Mouse (Mus musculus) liver, embryonic 14.5 days (tissue): ENCODE measurements around the gene Auts2. TPM values are rescaled to one million over a fixed set of nuclear protein-coding genes. Genes with fewer than 3 reads are reported as not detected.

Experiments
- ATAC-seq: fragments of 200-750 bp; cut with Nextera tagmentation; 2 replicates; pipeline ENCODE4 v1.8.0; 2017; ENCODE audit warnings: moderate number of reproducible peaks, mild to moderate bottlenecking, moderate library complexity; ENCODE audit not compliant: insufficient read depth
- DNase-seq, 3 experiments: peaks; one replicate each; pipeline ENCODE4 v3.0.0-alpha.2; 2012 to 2013; ENCODE audit warnings: low read depth in 3 of 3, low spot score in 3 of 3
- H3K27ac ChIP-seq: fragments of 300-500 bp; sonication (generic); 2 replicates; pipeline ENCODE4 v1.5.1; 2014; ENCODE audit warnings: moderate library complexity, mild to moderate bottlenecking, control low read depth, inconsistent platforms
- H3K27me3 ChIP-seq: fragments of 300-500 bp; sonication (generic); 2 replicates; pipeline ENCODE4 v1.6.1; 2014; ENCODE audit warnings: mild to moderate bottlenecking, low read length, moderate library complexity; ENCODE audit not compliant: control insufficient read depth, insufficient read depth
- H3K36me3 ChIP-seq: fragments of 300-500 bp; sonication (generic); replicated peaks from 2 replicates; pipeline ENCODE4 v1.6.1; 2014; ENCODE audit warnings: low read depth; ENCODE audit not compliant: control insufficient read depth, insufficient read depth
- H3K4me1 ChIP-seq, 2 experiments: fragments of 200-500 bp in 1 of 2; fragments of 300-500 bp in 1 of 2; sonication (generic) in 1 of 2; replicated peaks; 2 replicates each; pipeline ENCODE4 v1.6.1; 2012 to 2014; ENCODE audit warnings: antibody characterized with exemption in 1 of 2, inconsistent platforms in 1 of 2, low read length in 1 of 2; ENCODE audit not compliant: control insufficient read depth in 2 of 2, insufficient read depth in 2 of 2
- H3K4me2 ChIP-seq: fragments of 300-500 bp; sonication (generic); 2 replicates; pipeline ENCODE4 v1.6.1; 2014; ENCODE audit warnings: low read depth, mild to moderate bottlenecking, control low read depth, moderate library complexity
- H3K4me3 ChIP-seq, 2 experiments: fragments of 200-500 bp in 1 of 2; fragments of 300-500 bp in 1 of 2; sonication (generic) in 1 of 2; 2 replicates each; pipeline ENCODE4 v1.5.1; 2012 to 2014; ENCODE audit warnings: low read depth in 2 of 2, low read length in 2 of 2, mild to moderate bottlenecking in 2 of 2, control low read depth in 1 of 2, inconsistent platforms in 1 of 2, moderate library complexity in 1 of 2; ENCODE audit not compliant: insufficient read depth in 1 of 2
- H3K9ac ChIP-seq: fragments of 300-500 bp; sonication (generic); replicated peaks from 2 replicates; pipeline ENCODE4 v1.6.1; 2014; ENCODE audit warnings: mild to moderate bottlenecking, control low read depth, moderate library complexity
- H3K9me3 ChIP-seq: fragments of 300-500 bp; sonication (generic); 2 replicates; pipeline ENCODE4 v1.6.1; 2016; ENCODE audit warnings: low read length, mixed read lengths; ENCODE audit not compliant: control insufficient read depth
- CTCF ChIP-seq: IDR thresholded peaks from 2 replicates; pipeline ENCODE4 v1.5.1; 2016; ENCODE audit warnings: antibody characterized with exemption, low read depth, control low read depth
- EP300 ChIP-seq: IDR thresholded peaks from 2 replicates; pipeline ENCODE4 v1.6.1; 2016; ENCODE audit warnings: antibody characterized with exemption, low read depth
- WGBS: fragments of 180-500 bp; shearing (Covaris S2); extraction: QIAGEN DNeasy Blood & Tissue Kit; methylation state at CpG from one replicate; pipeline ENCODE4 v1.1.7; 2014; ENCODE audit not compliant: insufficient replicate concordance; 5-methylcytosine and 5-hydroxymethylcytosine counted together
- polyA plus RNA-seq, 2 experiments: library from polyadenylated mRNA; depleted of rRNA in 1 of 2; stranded (reverse) in 1 of 2; unstranded in 1 of 2; fragments of >200 nt; fragmentation: Nextera tagmentation in 1 of 2; extraction: Ambion mirVana in 1 of 2; gene quantifications; 2 replicates each; pipeline versions ENCODE4 v1.2.1 to v1.2.3; 2012 to 2014

Gene Auts2
- polyA plus RNA-seq, 2 experiments: 0.77 to 1.6 TPM

DNA sequence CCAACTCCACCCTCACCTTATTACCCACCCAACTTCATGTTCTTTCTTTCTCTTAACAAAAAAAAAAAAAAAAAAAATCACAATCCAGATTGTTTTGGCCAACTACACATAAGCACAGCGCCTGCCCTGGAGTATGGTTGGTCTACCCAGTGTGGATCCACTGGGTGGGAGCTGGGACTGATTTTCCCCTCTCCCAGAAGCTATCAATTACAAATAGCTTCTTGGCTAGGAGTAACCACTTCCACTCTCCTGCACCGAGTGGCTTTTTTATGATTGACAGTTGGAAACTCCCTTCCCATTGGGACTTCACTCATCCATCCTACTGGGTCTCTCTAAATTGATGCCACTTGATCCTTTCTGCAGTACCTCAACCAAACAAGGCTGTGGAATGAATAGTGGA lies 170.5 kb downstream of the Auts2 start:
- Histone ChIP-seq H3K4me1 (peaks cover 0 to 7% of the 10 kb centered on the region in 2 experiments; a peak in 2 of 4 replicates), H3K4me3 (no peak overlapping the region), H3K9ac (no peak overlapping the region), H3K36me3 (no peaks in the 10 kb centered on the region), H3K27ac (no peak overlapping the region), H3K9me3 (no peaks in the 10 kb centered on the region), H3K27me3 (no peaks in the 10 kb centered on the region), H3K4me2 (no peak overlapping the region)
- DNase-seq (no peak), ATAC-seq (no peak)
- 50% methylated on average over 2 of the region's 2 CpGs for WGBS
- TF ChIP-seq EP300 (no peak), CTCF (no peak)

DNA sequence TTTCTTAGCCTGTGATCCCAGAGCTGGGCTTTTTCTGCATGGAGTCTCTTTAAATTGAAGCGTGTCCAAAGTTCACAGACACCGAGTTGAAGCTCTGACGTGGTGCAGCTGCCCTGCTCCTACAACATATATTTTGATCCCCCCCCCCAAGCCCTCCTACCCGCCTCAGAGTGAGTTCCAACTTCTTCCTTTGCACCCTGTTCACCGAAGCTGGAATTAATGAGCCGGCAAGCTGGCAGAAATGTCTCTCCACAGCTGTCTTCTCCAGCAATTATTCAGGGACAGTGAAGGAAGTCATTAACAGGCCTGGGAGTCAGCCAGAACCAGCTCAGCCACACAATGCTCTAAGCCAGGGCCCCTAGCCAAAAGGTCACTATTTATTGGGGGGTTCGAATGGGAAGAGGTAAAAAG lies 174.5 kb downstream of the Auts2 start:
- no peak for DNase-seq
- H3K4me2 ChIP-seq: no peak overlapping the region
- WGBS: 56% methylated on average over 7 of the region's 7 CpGs
- peaks cover 0 to 4% of the 10 kb centered on the region in 2 experiments; a peak in 2 of 4 replicates for H3K4me1 ChIP-seq
- H3K9me3 ChIP-seq: no peaks in the 10 kb centered on the region
- no peaks in the 10 kb centered on the region for H3K27me3 ChIP-seq
- H3K4me3 ChIP-seq: no peak overlapping the region
- TF ChIP-seq CTCF (no peak), EP300 (no peak)
- no peak for ATAC-seq
- H3K36me3 ChIP-seq: no peaks in the 10 kb centered on the region
- H3K27ac ChIP-seq: no peak overlapping the region
- H3K9ac ChIP-seq: no peak overlapping the region

DNA sequence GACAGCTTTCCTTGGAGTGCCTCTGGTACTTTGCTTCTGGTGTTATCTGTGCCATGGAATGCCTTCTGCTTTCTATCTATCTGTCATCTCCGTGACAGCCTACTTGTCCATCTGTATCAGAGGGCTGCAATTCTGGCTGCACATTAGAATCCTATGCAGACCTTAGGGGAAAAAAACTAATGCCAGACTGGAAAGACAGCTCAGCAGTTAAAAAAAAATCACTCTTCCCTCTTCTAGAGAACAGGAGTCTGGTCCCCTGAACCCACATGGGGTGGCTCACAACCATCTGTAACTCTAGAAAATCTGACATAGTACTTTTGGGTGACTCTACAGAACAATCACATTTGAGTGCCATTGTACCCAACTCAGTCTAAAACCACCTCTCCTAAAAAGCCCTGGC lies 181.9 kb downstream of the Auts2 start:
- no peaks in the 10 kb centered on the region for H3K27me3 ChIP-seq
- TF ChIP-seq CTCF (no peak), EP300 (no peak)

DNA sequence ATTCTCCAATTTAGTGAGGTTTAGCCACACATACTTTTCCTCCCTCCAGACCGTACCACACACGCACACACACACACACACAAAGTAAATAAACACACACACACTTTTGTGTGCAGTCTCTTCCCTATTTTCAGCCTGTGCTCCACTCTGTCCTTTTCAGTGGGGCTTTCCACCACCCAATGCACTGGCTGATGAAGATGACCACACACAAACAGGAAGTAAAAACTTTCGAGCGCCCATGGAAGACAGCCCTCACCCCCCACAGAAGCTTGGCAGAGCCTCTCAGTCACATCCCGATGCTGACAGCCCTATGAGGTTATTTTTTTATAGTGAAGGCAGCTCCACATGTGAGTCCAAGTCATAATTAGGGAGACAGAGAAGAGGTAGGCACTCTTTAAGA lies 185.4 kb downstream of the Auts2 start:
- Histone ChIP-seq H3K36me3 (no peaks in the 10 kb centered on the region), H3K4me1 (0 out of 4 replicates have a peak, but pooled peaks cover 0 to 2% of the 10 kb centered on the region in 2 experiments), H3K4me2 (no peak overlapping the region), H3K9me3 (no peaks in the 10 kb centered on the region), H3K27ac (no peak overlapping the region), H3K27me3 (no peaks in the 10 kb centered on the region), H3K9ac (no peak overlapping the region), H3K4me3 (no peak overlapping the region)
- 36% methylated on average over 5 of the region's 5 CpGs for WGBS
- ATAC-seq (no peak), DNase-seq (no peak)
- TF ChIP-seq EP300: no peak
- TF ChIP-seq CTCF: no peak

More for the DNA sequence above, 181.9 kb downstream of the Auts2 start:
- Histone ChIP-seq H3K4me2 (no peak overlapping the region), H3K9me3 (no peaks in the 10 kb centered on the region), H3K4me1 (0 out of 4 replicates have a peak, but pooled peaks cover 0 to 2% of the 10 kb centered on the region in 2 experiments), H3K27ac (no peak overlapping the region), H3K9ac (no peak overlapping the region), H3K4me3 (no peak overlapping the region), H3K36me3 (no peaks in the 10 kb centered on the region)
- ATAC-seq (no peak), DNase-seq (no peak)
- 52% methylated on average over 1 of the region's 1 CpGs for WGBS

DNA sequence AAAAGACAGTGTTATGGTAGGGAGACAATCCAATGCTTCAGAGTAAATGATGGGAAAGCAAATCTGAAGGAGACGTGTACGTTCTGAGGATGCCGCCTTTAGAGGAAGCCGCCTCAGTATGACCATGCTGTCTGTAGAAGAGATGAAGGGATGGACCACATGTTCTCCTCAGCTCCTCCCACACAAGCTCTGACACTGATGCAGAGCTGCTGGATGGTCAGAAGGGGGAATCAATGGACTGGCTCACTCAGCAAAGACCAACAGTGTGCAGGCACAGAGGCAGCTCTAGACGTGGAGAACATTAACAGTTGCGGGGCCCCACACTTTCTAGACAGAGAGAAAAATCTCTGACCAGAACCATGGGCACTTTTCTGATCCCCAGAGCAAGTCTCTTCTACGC lies 187.2 kb downstream of the Auts2 start:
- Histone ChIP-seq H3K4me1 (peaks cover 0 to 2% of the 10 kb centered on the region in 2 experiments; a peak in 1 of 4 replicates), H3K9ac (no peak overlapping the region), H3K9me3 (no peaks in the 10 kb centered on the region), H3K4me3 (no peak overlapping the region), H3K27ac (no peak overlapping the region), H3K27me3 (no peaks in the 10 kb centered on the region), H3K4me2 (no peak overlapping the region), H3K36me3 (no peaks in the 10 kb centered on the region)
- WGBS: 64% methylated on average over 7 of the region's 7 CpGs
- no peak for ATAC-seq
- TF ChIP-seq CTCF (peak; percentile 16; the same call in 1 of the 2 replicates), EP300 (no peak)
- no peak for DNase-seq
